45 mouse cellular contexts compared by ENCODE assay signal in the genomic region with DNA sequence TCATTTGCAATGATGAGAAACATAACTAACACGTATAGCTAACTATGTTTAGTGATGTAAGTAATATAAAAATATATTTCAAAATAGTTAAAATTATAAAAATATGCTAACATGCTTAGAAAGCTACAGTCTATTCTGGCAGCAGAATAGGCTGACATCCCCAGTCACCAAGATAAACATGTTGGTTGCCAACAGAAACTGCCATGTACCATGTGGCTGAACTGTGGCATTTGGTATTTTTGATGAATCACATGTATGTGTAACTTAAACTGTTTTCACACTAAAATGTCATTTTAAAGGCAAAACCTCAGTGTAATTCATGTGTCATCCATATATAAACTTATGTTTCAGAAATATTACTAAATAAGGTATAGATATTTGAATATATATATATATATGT. TPM values are rescaled to one million over a fixed set of nuclear protein-coding genes. Genes with fewer than 3 reads are reported as not detected.
"Had no signal": no experiment of that assay in that cellular context is flagged by ENCODE, and none has a peak within 500 bp of the region (broad histone marks: within the 10 kb centered on the region; RNA-seq: fewer than 3 reads in every experiment).

No protein-coding gene starts in this region.

- H3K36me3 ChIP-seq: heart, embryonic 10.5 days; heart, embryonic 12.5 days; hindbrain, embryonic 10.5 days; hindbrain, embryonic 12.5 days; intestine, embryonic 15.5 days; limb, embryonic 13.5 days; limb, embryonic 15.5 days; liver, embryonic 12.5 days had no signal

- ATAC-seq: hindbrain, embryonic 16.5 days; inflammation-experienced regulatory T-cells, adult 6 months; intestine, embryonic 15.5 days; intestine, postnatal 0 days; liver, embryonic 12.5 days had no signal

- H3K4me2 ChIP-seq: heart, embryonic 12.5 days; hindbrain, embryonic 12.5 days; hindbrain, embryonic 14.5 days; intestine, embryonic 15.5 days; limb, embryonic 13.5 days; limb, embryonic 15.5 days; liver, embryonic 12.5 days had no signal

- H3K27me3 ChIP-seq: heart, embryonic 12.5 days; hindbrain, embryonic 12.5 days; intestine, embryonic 15.5 days; limb, embryonic 13.5 days; limb, embryonic 15.5 days; liver, embryonic 12.5 days had no signal

- H3K4me1 ChIP-seq: heart, embryonic 10.5 days; heart, embryonic 12.5 days; hindbrain, embryonic 10.5 days; hindbrain, embryonic 12.5 days; intestine, embryonic 15.5 days; limb, embryonic 13.5 days; limb, embryonic 15.5 days; liver, embryonic 12.5 days had no signal

- H3K27ac ChIP-seq: gastrocnemius, adult 2 months; heart, embryonic 10.5 days; hindbrain, embryonic 10.5 days; hindbrain, embryonic 12.5 days; hindbrain, embryonic 14.5 days; intestine, embryonic 15.5 days; kidney, postnatal 0 days; limb, embryonic 13.5 days; limb, embryonic 15.5 days; liver, embryonic 12.5 days; liver, embryonic 14.5 days had no signal

- H3K9ac ChIP-seq: heart, embryonic 12.5 days; hindbrain, embryonic 12.5 days; hindbrain, embryonic 14.5 days; intestine, embryonic 15.5 days; limb, embryonic 13.5 days; limb, embryonic 15.5 days; liver, embryonic 12.5 days; liver, embryonic 14.5 days had no signal

- H3K9me3 ChIP-seq: heart, embryonic 10.5 days; heart, embryonic 12.5 days; hindbrain, embryonic 10.5 days; hindbrain, embryonic 12.5 days; intestine, embryonic 15.5 days; limb, embryonic 13.5 days; limb, embryonic 15.5 days; liver, embryonic 12.5 days had no signal

- H3K4me3 ChIP-seq: gastrocnemius, adult 2 months; heart, embryonic 10.5 days; heart, embryonic 12.5 days; hindbrain, embryonic 10.5 days; hindbrain, embryonic 12.5 days; intestine, embryonic 15.5 days; limb, embryonic 13.5 days; limb, embryonic 15.5 days; liver, embryonic 12.5 days had no signal

- DNase-seq: gastrocnemius, adult 2 months; gastrocnemius, postnatal 10 days; gastrocnemius, postnatal 25 days; heart, adult 18-20 months; heart, postnatal 10 days; heart, postnatal 4 days; kidney, adult 18-20 months; kidney, adult 8-10 months; kidney, postnatal 14 days; kidney, postnatal 36 days; layer of hippocampus, adult 9-11 months; layer of hippocampus, postnatal 36 days; left cerebral cortex, postnatal 4 days had no signal

RNA-seq across cellular contexts. Expression of a gene that starts 15.8 kb away (rescaled TPM):
- total RNA-seq: gastrocnemius, adult 2 months; gastrocnemius, postnatal 10 days; gastrocnemius, postnatal 25 days; gastrocnemius, postnatal 4 days; granulocyte monocyte progenitor cell, adult 5-6 weeks; heart, adult 18-20 months; heart, adult 8-10 months; heart, postnatal 10 days; heart, postnatal 25 days; heart, postnatal 4 days; layer of hippocampus, adult 18-20 months; layer of hippocampus, adult 8-10 months; layer of hippocampus, postnatal 14 days; layer of hippocampus, postnatal 36 days; left cerebral cortex, adult 18-20 months; left cerebral cortex, adult 8-10 months; left cerebral cortex, postnatal 10 days; left cerebral cortex, postnatal 25 days; left cerebral cortex, postnatal 4 days; liver, adult 2 months had no signal
- polyA plus RNA-seq: heart, embryonic 10.5 days; heart, embryonic 12.5 days; heart, embryonic 14.5 days; heart, embryonic 16.5 days; hindbrain, embryonic 10.5 days; hindbrain, embryonic 12.5 days; hindbrain, embryonic 14.5 days; hindbrain, embryonic 16.5 days; inflammation-experienced regulatory T-cells, adult 6 months; intestine, embryonic 15.5 days; intestine, postnatal 0 days; kidney, embryonic 14.5 days; kidney, postnatal 0 days; large intestine, adult 2 months; limb, embryonic 11.5 days; limb, embryonic 13.5 days; limb, embryonic 15.5 days; liver, adult 2 months; liver, embryonic 12.5 days; liver, embryonic 14.5 days; liver, embryonic 16.5 days had no signal

RNA-seq across cellular contexts. Expression of a gene that starts 24.3 kb away (rescaled TPM):
- total RNA-seq: gastrocnemius, adult 2 months; gastrocnemius, postnatal 10 days; gastrocnemius, postnatal 25 days; gastrocnemius, postnatal 4 days; granulocyte monocyte progenitor cell, adult 5-6 weeks; heart, adult 18-20 months; heart, adult 8-10 months; heart, postnatal 10 days; heart, postnatal 25 days; heart, postnatal 4 days; layer of hippocampus, adult 18-20 months; layer of hippocampus, adult 8-10 months; layer of hippocampus, postnatal 14 days; layer of hippocampus, postnatal 36 days; left cerebral cortex, adult 18-20 months; left cerebral cortex, adult 8-10 months; left cerebral cortex, postnatal 10 days; left cerebral cortex, postnatal 25 days; left cerebral cortex, postnatal 4 days; liver, adult 2 months had no signal
- polyA plus RNA-seq: heart, embryonic 10.5 days; heart, embryonic 12.5 days; heart, embryonic 14.5 days; heart, embryonic 16.5 days; hindbrain, embryonic 10.5 days; hindbrain, embryonic 12.5 days; hindbrain, embryonic 14.5 days; hindbrain, embryonic 16.5 days; inflammation-experienced regulatory T-cells, adult 6 months; intestine, embryonic 15.5 days; intestine, postnatal 0 days; kidney, embryonic 14.5 days; kidney, postnatal 0 days; large intestine, adult 2 months; limb, embryonic 11.5 days; limb, embryonic 13.5 days; limb, embryonic 15.5 days; liver, adult 2 months; liver, embryonic 12.5 days; liver, embryonic 14.5 days; liver, embryonic 16.5 days had no signal

RNA-seq across cellular contexts. Expression of a gene that starts 32.8 kb away (rescaled TPM):
- total RNA-seq: gastrocnemius, adult 2 months; gastrocnemius, postnatal 10 days; gastrocnemius, postnatal 25 days; gastrocnemius, postnatal 4 days; granulocyte monocyte progenitor cell, adult 5-6 weeks; heart, adult 18-20 months; heart, adult 8-10 months; heart, postnatal 10 days; heart, postnatal 25 days; heart, postnatal 4 days; layer of hippocampus, adult 18-20 months; layer of hippocampus, adult 8-10 months; layer of hippocampus, postnatal 14 days; layer of hippocampus, postnatal 36 days; left cerebral cortex, adult 18-20 months; left cerebral cortex, adult 8-10 months; left cerebral cortex, postnatal 10 days; left cerebral cortex, postnatal 25 days; left cerebral cortex, postnatal 4 days; liver, adult 2 months had no signal
- polyA plus RNA-seq: heart, embryonic 10.5 days; heart, embryonic 12.5 days; heart, embryonic 14.5 days; heart, embryonic 16.5 days; hindbrain, embryonic 10.5 days; hindbrain, embryonic 12.5 days; hindbrain, embryonic 14.5 days; hindbrain, embryonic 16.5 days; inflammation-experienced regulatory T-cells, adult 6 months; intestine, embryonic 15.5 days; intestine, postnatal 0 days; kidney, embryonic 14.5 days; kidney, postnatal 0 days; large intestine, adult 2 months; limb, embryonic 11.5 days; limb, embryonic 13.5 days; limb, embryonic 15.5 days; liver, adult 2 months; liver, embryonic 12.5 days; liver, embryonic 14.5 days; liver, embryonic 16.5 days had no signal

RNA-seq across cellular contexts. Expression of a gene that starts 41.3 kb away (rescaled TPM):
- total RNA-seq: gastrocnemius, adult 2 months; gastrocnemius, postnatal 10 days; gastrocnemius, postnatal 25 days; gastrocnemius, postnatal 4 days; granulocyte monocyte progenitor cell, adult 5-6 weeks; heart, adult 18-20 months; heart, adult 8-10 months; heart, postnatal 10 days; heart, postnatal 25 days; heart, postnatal 4 days; layer of hippocampus, adult 18-20 months; layer of hippocampus, adult 8-10 months; layer of hippocampus, postnatal 14 days; layer of hippocampus, postnatal 36 days; left cerebral cortex, adult 18-20 months; left cerebral cortex, adult 8-10 months; left cerebral cortex, postnatal 10 days; left cerebral cortex, postnatal 25 days; left cerebral cortex, postnatal 4 days; liver, adult 2 months had no signal
- polyA plus RNA-seq: heart, embryonic 10.5 days; heart, embryonic 12.5 days; heart, embryonic 14.5 days; heart, embryonic 16.5 days; hindbrain, embryonic 10.5 days; hindbrain, embryonic 12.5 days; hindbrain, embryonic 14.5 days; hindbrain, embryonic 16.5 days; inflammation-experienced regulatory T-cells, adult 6 months; intestine, embryonic 15.5 days; intestine, postnatal 0 days; kidney, embryonic 14.5 days; kidney, postnatal 0 days; large intestine, adult 2 months; limb, embryonic 11.5 days; limb, embryonic 13.5 days; limb, embryonic 15.5 days; liver, adult 2 months; liver, embryonic 12.5 days; liver, embryonic 14.5 days; liver, embryonic 16.5 days had no signal

RNA-seq across cellular contexts. Expression of a gene that starts 49.8 kb away (rescaled TPM):
- total RNA-seq: gastrocnemius, adult 2 months; gastrocnemius, postnatal 10 days; gastrocnemius, postnatal 25 days; gastrocnemius, postnatal 4 days; granulocyte monocyte progenitor cell, adult 5-6 weeks; heart, adult 18-20 months; heart, adult 8-10 months; heart, postnatal 10 days; heart, postnatal 25 days; heart, postnatal 4 days; layer of hippocampus, adult 18-20 months; layer of hippocampus, adult 8-10 months; layer of hippocampus, postnatal 14 days; layer of hippocampus, postnatal 36 days; left cerebral cortex, adult 18-20 months; left cerebral cortex, adult 8-10 months; left cerebral cortex, postnatal 10 days; left cerebral cortex, postnatal 25 days; left cerebral cortex, postnatal 4 days; liver, adult 2 months had no signal
- polyA plus RNA-seq: heart, embryonic 10.5 days; heart, embryonic 12.5 days; heart, embryonic 14.5 days; heart, embryonic 16.5 days; hindbrain, embryonic 10.5 days; hindbrain, embryonic 12.5 days; hindbrain, embryonic 14.5 days; hindbrain, embryonic 16.5 days; inflammation-experienced regulatory T-cells, adult 6 months; intestine, embryonic 15.5 days; intestine, postnatal 0 days; kidney, embryonic 14.5 days; kidney, postnatal 0 days; large intestine, adult 2 months; limb, embryonic 11.5 days; limb, embryonic 13.5 days; limb, embryonic 15.5 days; liver, adult 2 months; liver, embryonic 12.5 days; liver, embryonic 14.5 days; liver, embryonic 16.5 days had no signal
